Mouse (Mus musculus): ENCODE data around the gene Pfkfb2. TPM values are rescaled to one million over a fixed set of nuclear protein-coding genes. Genes with fewer than 3 reads are reported as not detected.

Pfkfb2 gene
- 4.9 TPM for polyA plus RNA-seq (2017; shearing (Covaris generic))

DNA sequence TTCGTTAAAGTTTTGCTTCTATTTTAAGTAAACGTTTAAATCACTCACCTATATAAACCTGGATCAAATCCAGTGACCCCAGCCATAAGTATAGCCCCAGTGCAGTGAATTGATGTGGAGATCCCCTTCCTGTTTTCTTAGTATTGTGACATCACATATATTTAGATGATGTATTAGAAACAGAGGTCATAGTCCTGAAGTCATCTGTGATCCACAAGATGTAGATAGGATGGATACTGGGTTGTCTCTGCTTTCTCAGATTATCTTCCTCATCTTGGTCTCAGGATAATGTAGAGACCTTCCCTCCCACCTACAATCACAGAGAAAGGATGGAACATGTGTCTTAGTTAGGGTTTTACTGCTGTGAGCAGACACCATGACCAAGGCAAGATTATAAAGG, at the start of gene Pfkfb2:
Gene Pfkfb2, minus strand, starts transcription at position 101 of the 400 bp plus-strand sequence.

DNA sequence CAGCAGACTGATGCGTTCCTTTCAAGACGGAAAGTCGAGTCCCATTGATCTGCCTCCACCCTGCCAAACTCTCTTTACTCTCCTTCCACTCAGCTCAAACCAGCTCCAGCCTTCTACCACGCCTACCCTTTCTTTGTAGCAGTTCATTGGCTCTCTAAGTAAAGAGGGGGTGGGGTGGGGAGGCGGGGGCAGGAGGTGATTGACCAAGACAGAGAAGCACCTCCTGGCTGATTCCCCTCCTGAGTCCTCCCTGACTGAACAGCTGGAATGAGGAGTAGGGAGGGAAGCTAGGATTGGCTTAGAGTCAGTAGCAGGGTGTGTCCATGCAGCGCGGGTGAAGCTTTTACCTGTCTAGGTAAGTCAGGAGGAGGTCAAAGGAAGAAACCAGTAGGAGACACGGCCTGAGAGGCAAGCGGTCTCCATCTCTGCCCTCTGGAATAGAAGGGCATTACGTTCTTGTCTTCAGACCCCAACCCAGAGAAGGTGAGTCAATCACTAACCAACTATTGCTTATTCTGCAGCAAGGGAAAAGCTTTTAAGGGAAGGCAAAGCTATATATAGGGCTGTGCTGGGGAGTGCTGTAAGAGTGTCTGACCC, 2.8 kb upstream of the Pfkfb2 start, which contains the start of gene AA986860:
Gene AA986860, plus strand, starts transcription at position 236 of the 597 bp plus-strand sequence.

DNA sequence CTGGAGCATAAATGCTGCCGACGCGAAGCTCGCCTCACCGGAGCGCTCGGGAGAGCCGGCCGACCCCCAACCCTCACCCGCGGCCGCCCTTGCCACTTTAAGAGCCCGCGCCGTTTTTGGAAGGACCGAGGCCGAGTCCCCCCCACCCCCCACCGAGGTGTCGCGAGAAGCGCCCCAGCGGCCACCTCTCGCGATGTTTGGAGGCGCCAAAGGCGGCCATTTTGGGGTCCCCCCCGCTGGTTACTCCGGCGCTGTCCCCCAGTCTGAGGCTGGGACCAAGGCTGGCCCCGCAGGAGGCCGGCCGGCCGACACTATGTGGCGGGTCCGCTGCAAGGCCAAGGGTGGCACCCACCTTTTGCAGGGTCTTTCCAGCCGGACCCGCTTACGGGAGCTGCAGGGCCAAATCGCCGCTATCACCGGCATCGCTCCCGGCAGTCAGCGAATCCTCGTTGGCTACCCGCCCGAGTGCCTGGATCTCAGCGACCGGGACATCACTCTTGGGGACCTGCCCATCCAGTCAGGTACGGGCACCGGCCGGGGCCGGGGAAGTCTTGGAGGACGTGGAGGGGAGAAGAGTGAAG, 11.7 kb downstream of the Pfkfb2 start, which contains the start of gene Yod1:
Gene Yod1, plus strand, starts transcription at position 37 of the 581 bp plus-strand sequence.

DNA sequence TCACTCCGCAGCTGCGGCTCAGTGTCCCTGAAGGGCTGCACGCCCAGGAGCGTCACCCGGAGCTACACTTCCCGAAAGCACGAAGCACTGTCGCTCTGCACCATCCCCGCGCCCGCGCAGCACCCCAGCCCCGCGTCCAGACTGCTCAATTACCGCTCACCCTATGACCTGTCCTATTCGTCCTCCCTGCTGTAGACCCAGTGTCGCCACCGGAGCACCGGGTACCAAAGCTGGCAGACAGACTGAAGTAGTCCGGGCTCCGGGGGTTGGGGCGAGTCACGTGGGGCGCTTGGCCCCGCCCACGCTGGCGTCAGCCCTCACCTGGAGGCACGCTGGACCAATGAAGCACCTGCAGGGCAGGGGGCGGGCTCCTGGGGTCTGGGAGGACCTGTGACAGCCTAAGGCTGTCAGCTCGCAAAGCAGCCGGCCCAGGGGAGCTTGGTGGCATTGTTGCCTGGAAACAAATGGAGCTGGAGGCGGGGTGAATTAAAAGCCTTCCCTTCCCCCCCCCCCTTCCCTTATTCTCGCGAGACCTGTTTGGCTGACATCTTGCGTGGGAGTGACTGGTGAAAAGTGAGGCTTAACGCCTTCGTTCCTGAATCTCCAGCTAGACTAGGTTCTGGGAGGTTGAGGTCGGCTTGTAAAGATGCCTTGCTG, 13.4 kb downstream of the Pfkfb2 start, which contains the start of gene Gm29427:
Gene Gm29427, minus strand, starts transcription at position 239 of the 657 bp plus-strand sequence.

DNA sequence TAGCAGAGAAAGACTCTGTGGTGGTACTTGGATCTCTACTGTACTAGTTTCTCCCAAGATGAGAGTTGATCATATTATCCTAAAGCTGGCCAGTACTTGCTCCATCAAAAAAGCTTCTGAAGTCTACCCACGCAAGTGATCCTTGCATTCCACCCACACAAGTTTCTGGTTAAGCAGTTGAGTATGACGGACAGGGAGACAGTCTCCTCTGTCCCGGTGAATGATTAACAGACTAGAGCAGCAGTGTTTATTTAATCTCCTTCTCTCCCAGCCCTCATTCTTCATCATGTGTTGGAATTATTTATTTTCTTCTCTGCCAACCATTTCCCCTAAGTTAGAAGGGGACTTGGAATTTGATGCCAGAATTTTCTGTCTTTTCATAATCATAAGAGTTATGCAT, 67.6 kb downstream of the Pfkfb2 start, which contains the start of gene C4bp:
Gene C4bp, minus strand, starts transcription at position 179 of the 400 bp plus-strand sequence.

Other genes starting within 250 kb of the Pfkfb2 start
- not detected for gene Zp3r, start 99.6 kb downstream of the Pfkfb2 start, polyA plus RNA-seq (2017; shearing (Covaris generic))
- gene C4bp, start 67.6 kb downstream of the Pfkfb2 start, polyA plus RNA-seq (2017; shearing (Covaris generic)): not detected
- not detected for gene Gm29427, start 13.5 kb downstream of the Pfkfb2 start, polyA plus RNA-seq (2017; shearing (Covaris generic))
- gene Yod1, start 11.9 kb downstream of the Pfkfb2 start, polyA plus RNA-seq (2017; shearing (Covaris generic)): 6.7 TPM
- 0.31 TPM for gene AA986860, start 2.7 kb upstream of the Pfkfb2 start, polyA plus RNA-seq (2017; shearing (Covaris generic))
- 0.41 TPM for gene Fcamr, start 71.6 kb upstream of the Pfkfb2 start, polyA plus RNA-seq (2017; shearing (Covaris generic))
- 0.18 TPM for gene Pigr, start 97.4 kb upstream of the Pfkfb2 start, polyA plus RNA-seq (2017; shearing (Covaris generic))
- 9.1 TPM for gene Fcmr, start 136.4 kb upstream of the Pfkfb2 start, polyA plus RNA-seq (2017; shearing (Covaris generic))
- not detected for gene Il24, start 158.2 kb upstream of the Pfkfb2 start, polyA plus RNA-seq (2017; shearing (Covaris generic))
- not detected for gene Il20, start 182.2 kb upstream of the Pfkfb2 start, polyA plus RNA-seq (2017; shearing (Covaris generic))
- not detected for gene Il19, start 210.9 kb upstream of the Pfkfb2 start, polyA plus RNA-seq (2017; shearing (Covaris generic))